Mouse (Mus musculus) kidney, embryonic 14.5 days (tissue): ENCODE data around the gene Scnn1a. TPM values are rescaled to one million over a fixed set of nuclear protein-coding genes. Genes with fewer than 3 reads are reported as not detected.

Source experiments
- ATAC-seq: fragments of 200-750 bp; cut with Nextera tagmentation; 2 replicates; pipeline ENCODE4 v1.8.0; 2017; ENCODE audit warnings: moderate number of reproducible peaks, mild to moderate bottlenecking, moderate TSS enrichment, moderate library complexity; ENCODE audit not compliant: low FRiP score, low TSS enrichment
- H3K27ac ChIP-seq: fragments of 300-500 bp; sonication (generic); 2 replicates; pipeline ENCODE4 v1.5.1; 2014; ENCODE audit warnings: low read depth, mild to moderate bottlenecking, low read length, moderate library complexity, mixed read lengths
- H3K27me3 ChIP-seq: fragments of 300-500 bp; sonication (generic); 2 replicates; pipeline ENCODE4 v1.6.1; 2014; ENCODE audit warnings: mild to moderate bottlenecking, low read length; ENCODE audit not compliant: control insufficient read depth, insufficient read depth
- H3K36me3 ChIP-seq: fragments of 300-500 bp; sonication (generic); 2 replicates; pipeline ENCODE4 v1.6.1; 2014; ENCODE audit warnings: low read length, mixed read lengths; ENCODE audit not compliant: control insufficient read depth, insufficient read depth
- H3K4me1 ChIP-seq: fragments of 300-500 bp; sonication (generic); 2 replicates; pipeline ENCODE4 v1.6.1; 2014; ENCODE audit warnings: low read length, mixed read lengths; ENCODE audit not compliant: control insufficient read depth, insufficient read depth
- H3K4me2 ChIP-seq: fragments of 300-500 bp; sonication (generic); replicated peaks from 2 replicates; pipeline ENCODE4 v1.6.1; 2014; ENCODE audit warnings: low read depth, mild to moderate bottlenecking, low read length
- H3K4me3 ChIP-seq: fragments of 300-500 bp; sonication (generic); 2 replicates; pipeline ENCODE4 v1.5.1; 2014; ENCODE audit warnings: mild to moderate bottlenecking, low read length
- H3K9ac ChIP-seq: fragments of 300-500 bp; sonication (generic); 2 replicates; pipeline ENCODE4 v1.6.1; 2014; ENCODE audit warnings: low read depth, mild to moderate bottlenecking, low read length, moderate library complexity
- H3K9me3 ChIP-seq: fragments of 300-500 bp; sonication (generic); 2 replicates; pipeline ENCODE4 v1.6.1; 2016; ENCODE audit warnings: low read length; ENCODE audit not compliant: control insufficient read depth
- WGBS: fragments of 180-500 bp; shearing (Covaris S2); extraction: QIAGEN DNeasy Blood & Tissue Kit; methylation state at CpG from one replicate; pipeline ENCODE4 v1.1.7; 2014; 5-methylcytosine and 5-hydroxymethylcytosine counted together
- polyA plus RNA-seq: library from polyadenylated mRNA; unstranded; fragments of >200 nt; fragmentation: Nextera tagmentation; extraction: Ambion mirVana; gene quantifications from 2 replicates; pipeline ENCODE4 v1.2.1, GENCODE M21; 2014

Gene Scnn1a
- polyA plus RNA-seq, 1 experiment from 2014 or later = 3.3 TPM

GRCm38 (mm10) chr6:125314231-125314563 is 6.3 kb upstream of the Scnn1a start:
- H3K4me3 ChIP-seq = peak overlapping the region; percentile 57
- 57% methylated on average over 7 of the region's 7 CpGs for WGBS
- ATAC-seq = peak; percentile 28

GRCm38 (mm10) chr6:125314746-125315145 is 5.7 kb upstream of the Scnn1a start:
- ATAC-seq = no peak
- peaks cover 16% of the 10 kb centered on the region; the same call in 1 of the 2 replicates for H3K4me1 ChIP-seq
- no peak overlapping the region for H3K27ac ChIP-seq
- H3K9ac ChIP-seq = no peak overlapping the region
- H3K4me2 ChIP-seq = no peak overlapping the region
- WGBS = 70% methylated on average over 6 of the region's 6 CpGs
- peaks cover under 1% of the 10 kb centered on the region; the same call in 1 of the 2 replicates for H3K27me3 ChIP-seq
- H3K9me3 ChIP-seq = no peaks in the 10 kb centered on the region
- no peak overlapping the region for H3K4me3 ChIP-seq
- H3K36me3 ChIP-seq = peaks cover 9% of the 10 kb centered on the region; the same call in 1 of the 2 replicates

More at GRCm38 (mm10) chr6:125314231-125314563, 6.3 kb upstream of the Scnn1a start:
- peak overlapping the region; percentile 71 for H3K4me2 ChIP-seq
- H3K4me1 ChIP-seq = peaks cover 16% of the 10 kb centered on the region; the same call in 1 of the 2 replicates
- peak overlapping the region; percentile 75; the same call in 1 of the 2 replicates for H3K27ac ChIP-seq
- no peaks in the 10 kb centered on the region for H3K27me3 ChIP-seq
- peak overlapping the region; percentile 88 for H3K9ac ChIP-seq
- no peaks in the 10 kb centered on the region for H3K9me3 ChIP-seq
- H3K36me3 ChIP-seq = peaks cover 9% of the 10 kb centered on the region; the same call in 1 of the 2 replicates

GRCm38 (mm10) chr6:125317077-125317476 is 3.4 kb upstream of the Scnn1a start:
- Histone ChIP-seq H3K4me1 (peaks cover 24% of the 10 kb centered on the region; the same call in 1 of the 2 replicates), H3K27ac (no peak overlapping the region), H3K4me2 (no peak overlapping the region), H3K9ac (no peak overlapping the region), H3K9me3 (no peaks in the 10 kb centered on the region), H3K36me3 (no peaks in the 10 kb centered on the region; the same call in 1 of the 2 replicates), H3K27me3 (peaks cover 13% of the 10 kb centered on the region), H3K4me3 (no peak overlapping the region)
- ATAC-seq = no peak
- WGBS = 62% methylated on average over 7 of the region's 7 CpGs

DNA sequence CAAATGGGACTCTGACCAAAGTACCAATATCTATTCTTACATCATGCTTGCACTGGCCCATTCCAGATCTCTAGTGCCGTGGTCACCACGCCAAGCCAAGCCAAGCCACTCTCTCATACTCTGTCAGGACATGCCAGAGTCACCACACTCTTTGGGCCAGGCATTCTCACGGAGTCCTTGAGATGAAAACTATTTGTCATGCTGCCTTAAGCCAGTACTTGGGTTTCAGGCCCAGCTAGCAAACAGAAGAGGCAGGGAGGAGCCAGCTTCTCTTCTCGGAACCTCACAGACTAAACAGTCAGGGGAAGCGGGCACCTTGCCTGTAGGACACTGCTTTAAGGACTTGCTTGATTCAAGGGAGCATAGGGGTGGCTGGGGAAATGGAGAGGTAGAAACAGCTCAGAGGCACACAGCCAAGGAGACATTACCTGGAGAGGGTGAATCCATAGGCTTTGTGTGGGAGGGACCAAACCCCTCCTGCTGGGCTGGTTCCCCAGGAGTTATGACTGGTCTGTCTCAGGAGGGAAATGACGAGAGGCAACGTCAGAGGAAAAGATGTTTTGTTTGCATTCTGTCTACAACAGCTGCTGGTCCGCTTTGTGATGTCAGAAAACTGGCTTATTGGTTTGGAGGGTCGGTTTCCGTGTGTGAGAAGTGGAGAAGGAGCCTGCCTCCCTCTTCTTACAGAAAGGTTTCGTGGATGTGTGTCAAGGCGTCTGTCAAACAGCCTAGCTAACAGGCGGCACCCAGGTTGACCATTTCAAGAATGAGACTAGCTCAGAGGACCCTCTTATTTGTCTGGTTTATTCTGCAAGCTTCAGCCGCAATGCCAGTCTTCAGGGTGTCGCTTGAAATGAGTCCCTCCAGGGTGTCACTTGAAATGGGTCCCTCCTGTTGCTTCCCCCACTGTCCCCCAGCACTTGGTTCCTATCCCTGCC is 1.2 kb upstream of the Scnn1a start:
- Histone ChIP-seq H3K36me3 (no peaks in the 10 kb centered on the region), H3K27me3 (peaks cover 22% of the 10 kb centered on the region), H3K4me2 (no peak overlapping the region), H3K4me1 (peaks cover 10% of the 10 kb centered on the region; the same call in 1 of the 2 replicates), H3K27ac (no peak overlapping the region), H3K9ac (no peak overlapping the region), H3K4me3 (no peak overlapping the region), H3K9me3 (no peaks in the 10 kb centered on the region)
- 63% methylated on average over 15 of the region's 15 CpGs for WGBS
- no peak for ATAC-seq

GRCm38 (mm10) chr6:125319919-125320296 is 551 bp upstream of the Scnn1a start:
- H3K36me3 ChIP-seq = no peaks in the 10 kb centered on the region
- no peak overlapping the region for H3K4me2 ChIP-seq
- peaks cover 8% of the 10 kb centered on the region; the same call in 1 of the 2 replicates for H3K4me1 ChIP-seq
- H3K9ac ChIP-seq = no peak overlapping the region
- no peak overlapping the region for H3K27ac ChIP-seq
- H3K4me3 ChIP-seq = no peak overlapping the region
- H3K27me3 ChIP-seq = peaks cover 22% of the 10 kb centered on the region
- ATAC-seq = no peak
- no peaks in the 10 kb centered on the region for H3K9me3 ChIP-seq

- Histone ChIP-seq H3K4me1 (peaks cover 8% of the 10 kb centered on the region; the same call in 1 of the 2 replicates), H3K4me3 (peak overlapping the region; percentile 13), H3K27ac (no peak overlapping the region), H3K27me3 (peaks cover 22% of the 10 kb centered on the region), H3K9me3 (no peaks in the 10 kb centered on the region), H3K36me3 (no peaks in the 10 kb centered on the region), H3K4me2 (peak overlapping the region; percentile 17; the same call in 1 of the 2 replicates), H3K9ac (peak overlapping the region; percentile 34; the same call in 1 of the 2 replicates)
- 7% methylated on average over 26 of the region's 26 CpGs for WGBS
- 0 out of 2 replicates have a peak, but pooled peaks have one; percentile 32 for ATAC-seq
Observed at GRCm38 (mm10) chr6:125321114-125321855, 826 bp downstream of the Scnn1a start.

DNA sequence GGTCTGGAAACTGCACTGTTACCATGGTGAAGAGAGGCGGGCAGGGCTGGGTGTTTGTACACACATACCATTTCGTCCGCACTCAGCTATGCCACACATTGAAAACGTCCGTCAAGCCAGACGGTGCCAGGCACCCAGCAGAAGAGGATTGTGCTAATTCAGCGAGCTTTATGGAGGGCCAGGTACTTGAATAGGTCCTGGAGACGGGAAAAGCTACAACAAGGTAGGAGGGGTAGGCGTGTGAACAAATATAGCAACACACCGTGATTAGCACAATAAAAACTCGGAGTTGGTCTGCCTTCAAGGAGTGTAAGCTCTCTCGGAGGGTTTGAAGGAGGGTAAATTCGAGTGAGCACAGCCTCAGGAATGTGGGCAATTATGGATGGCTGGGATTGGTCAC is 2.3 kb downstream of the Scnn1a start:
- no peak overlapping the region for H3K4me3 ChIP-seq
- H3K9ac ChIP-seq = no peak overlapping the region
- no peak overlapping the region for H3K4me2 ChIP-seq
- peaks cover 22% of the 10 kb centered on the region for H3K27me3 ChIP-seq
- H3K36me3 ChIP-seq = no peaks in the 10 kb centered on the region
- no peak overlapping the region for H3K27ac ChIP-seq
- no peak for ATAC-seq
- no peaks in the 10 kb centered on the region for H3K9me3 ChIP-seq
- peaks cover 8% of the 10 kb centered on the region; the same call in 1 of the 2 replicates for H3K4me1 ChIP-seq
- WGBS = 57% methylated on average over 13 of the region's 13 CpGs

DNA sequence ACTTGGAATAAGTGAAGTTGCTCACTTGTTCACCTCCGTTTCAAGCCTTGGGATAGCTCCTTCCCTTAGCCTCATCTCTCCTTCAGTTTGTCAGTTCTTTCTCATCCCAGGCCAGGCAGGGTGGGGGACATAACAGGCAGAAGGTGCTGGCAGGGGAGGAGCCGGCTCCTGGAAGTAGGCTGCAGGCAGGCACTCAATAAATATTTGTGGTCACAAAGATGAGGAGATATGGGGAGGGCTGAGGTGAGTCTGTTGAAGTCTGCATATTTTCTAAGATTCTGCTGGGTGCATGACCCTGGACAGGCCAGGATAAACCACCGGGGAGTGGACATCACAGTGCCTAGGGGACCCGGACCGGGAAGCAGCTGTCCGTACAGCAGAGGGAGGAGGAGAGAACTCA is 3.1 kb downstream of the Scnn1a start:
- Histone ChIP-seq H3K36me3 (no peaks in the 10 kb centered on the region), H3K4me2 (no peak overlapping the region), H3K4me3 (no peak overlapping the region), H3K27me3 (peaks cover 22% of the 10 kb centered on the region), H3K9me3 (no peaks in the 10 kb centered on the region), H3K27ac (no peak overlapping the region), H3K9ac (no peak overlapping the region), H3K4me1 (peaks cover 8% of the 10 kb centered on the region; the same call in 1 of the 2 replicates)
- ATAC-seq = no peak
- WGBS = 56% methylated on average over 6 of the region's 6 CpGs
